Mouse (Mus musculus): ENCODE measurements around the gene Cap1. TPM values are rescaled to one million over a fixed set of nuclear protein-coding genes. Genes with fewer than 3 reads are reported as not detected.

Cap1 gene
- total RNA-seq, 2 experiments from 2014 or later = 296 to 316 TPM

- H3K4me3 ChIP-seq = peak overlapping the region; percentile 49
- TF ChIP-seq CTCF (conservative IDR thresholded peaks at IDR 0.05) = no peak
- H3K27ac ChIP-seq = peak overlapping the region; percentile 95
- DNase-seq (ENCODE audit: low spot score in 2 of 2) = peak; percentile 75 to 88
Observed at GRCm38 (mm10) chr4:122909572-122910189, 23.8 kb upstream of the Cap1 start.

- H3K27ac ChIP-seq = no peak overlapping the region
- DNase-seq (ENCODE audit: low spot score in 2 of 2) = no peak
- no peak overlapping the region for H3K4me3 ChIP-seq
- TF ChIP-seq CTCF (conservative IDR thresholded peaks at IDR 0.05) = no peak
Observed at GRCm38 (mm10) chr4:122905359-122905758, 19.5 kb upstream of the Cap1 start.

- DNase-seq (ENCODE audit: low spot score in 2 of 2) = no peak
- Histone ChIP-seq H3K27ac (no peak overlapping the region), H3K4me3 (no peak overlapping the region)
- TF ChIP-seq CTCF (conservative IDR thresholded peaks at IDR 0.05) = no peak
Observed at GRCm38 (mm10) chr4:122903709-122904108, 17.9 kb upstream of the Cap1 start.

DNA sequence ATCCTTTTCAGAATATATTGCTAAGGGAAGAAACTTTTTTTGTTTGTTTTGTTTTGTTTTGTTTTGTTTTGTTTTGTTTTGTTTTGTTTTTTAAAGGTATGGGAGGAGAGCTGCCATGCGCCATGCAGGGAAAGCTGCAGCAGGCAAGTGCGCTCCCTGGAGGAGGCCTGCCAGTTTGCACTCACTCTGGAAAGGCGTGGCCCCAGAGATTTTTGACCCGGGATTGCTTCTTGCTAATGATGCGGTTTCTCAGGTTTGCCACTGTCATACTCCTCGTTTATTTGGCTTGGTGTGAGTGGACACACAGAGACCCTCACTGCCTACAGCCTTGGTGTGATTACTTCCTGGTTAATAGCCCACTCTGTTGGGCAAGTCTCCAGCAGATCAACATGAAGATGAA, 16.3 kb upstream of the Cap1 start:
- no peak for DNase-seq (ENCODE audit: low spot score in 2 of 2)
- no peak overlapping the region for H3K27ac ChIP-seq
- TF ChIP-seq CTCF (conservative IDR thresholded peaks at IDR 0.05) = peak; percentile 70
- H3K4me3 ChIP-seq = no peak overlapping the region

GRCm38 (mm10) chr4:122898313-122898712, 12.5 kb upstream of the Cap1 start:
- DNase-seq (ENCODE audit: low spot score in 2 of 2) = peak; percentile 70 to 73
- no peak overlapping the region for H3K27ac ChIP-seq
- TF ChIP-seq CTCF (conservative IDR thresholded peaks at IDR 0.05) = peak; percentile 91

DNA sequence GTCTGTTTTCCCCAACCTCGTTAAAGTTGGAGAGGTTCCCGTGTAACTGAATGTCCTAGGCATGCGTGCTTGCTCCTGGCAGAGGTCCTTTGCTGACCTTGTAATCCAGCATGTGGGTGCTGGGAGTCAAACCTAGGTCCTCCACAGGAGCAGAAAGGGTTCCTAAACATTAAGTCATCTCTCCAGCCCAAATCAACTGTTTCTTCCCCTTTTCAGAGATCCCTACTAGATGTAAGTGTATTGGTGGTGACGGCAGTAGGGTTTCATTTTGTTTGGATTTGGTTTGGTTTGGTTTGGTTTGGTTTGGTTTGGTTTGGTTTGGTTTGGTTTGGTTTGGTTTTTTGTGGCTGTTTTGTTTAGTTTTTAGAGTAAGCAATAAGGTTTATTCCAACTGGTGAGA, 11.9 kb upstream of the Cap1 start:
- H3K27ac ChIP-seq = no peak overlapping the region
- no peak for TF ChIP-seq CTCF (conservative IDR thresholded peaks at IDR 0.05)
- DNase-seq (ENCODE audit: low spot score in 2 of 2) = no peak

More at GRCm38 (mm10) chr4:122898313-122898712, 12.5 kb upstream of the Cap1 start:
- H3K4me3 ChIP-seq = no peak overlapping the region

GRCm38 (mm10) chr4:122892157-122892556, 6.3 kb upstream of the Cap1 start:
- Histone ChIP-seq H3K27ac (peak overlapping the region; percentile 94), H3K4me3 (no peak overlapping the region)
- no peak for TF ChIP-seq CTCF (conservative IDR thresholded peaks at IDR 0.05)
- no peak for DNase-seq (ENCODE audit: low spot score in 2 of 2)

More for the DNA sequence above, 11.9 kb upstream of the Cap1 start:
- no peak overlapping the region for H3K4me3 ChIP-seq

- H3K27ac ChIP-seq = peak overlapping the region; percentile 94
- no peak for DNase-seq (ENCODE audit: low spot score in 2 of 2)
- TF ChIP-seq CTCF (conservative IDR thresholded peaks at IDR 0.05) = no peak
Observed at GRCm38 (mm10) chr4:122891597-122891996, 5.7 kb upstream of the Cap1 start.

GRCm38 (mm10) chr4:122890881-122891481, 5.1 kb upstream of the Cap1 start:
- Histone ChIP-seq H3K27ac (peak overlapping the region; percentile 94), H3K4me3 (no peak overlapping the region; the same call in 1 of the 2 replicates)
- no peak for TF ChIP-seq CTCF (conservative IDR thresholded peaks at IDR 0.05)
- peak; percentile 81 to 90 for DNase-seq (ENCODE audit: low spot score in 2 of 2)

More at GRCm38 (mm10) chr4:122891597-122891996, 5.7 kb upstream of the Cap1 start:
- H3K4me3 ChIP-seq = no peak overlapping the region

- Histone ChIP-seq H3K4me3 (no peak overlapping the region; the same call in 1 of the 2 replicates), H3K27ac (peak overlapping the region; percentile 100)
- no peak for DNase-seq (ENCODE audit: low spot score in 2 of 2)
- TF ChIP-seq CTCF (conservative IDR thresholded peaks at IDR 0.05) = no peak
Observed at GRCm38 (mm10) chr4:122887336-122887735, 1.5 kb upstream of the Cap1 start.

DNA sequence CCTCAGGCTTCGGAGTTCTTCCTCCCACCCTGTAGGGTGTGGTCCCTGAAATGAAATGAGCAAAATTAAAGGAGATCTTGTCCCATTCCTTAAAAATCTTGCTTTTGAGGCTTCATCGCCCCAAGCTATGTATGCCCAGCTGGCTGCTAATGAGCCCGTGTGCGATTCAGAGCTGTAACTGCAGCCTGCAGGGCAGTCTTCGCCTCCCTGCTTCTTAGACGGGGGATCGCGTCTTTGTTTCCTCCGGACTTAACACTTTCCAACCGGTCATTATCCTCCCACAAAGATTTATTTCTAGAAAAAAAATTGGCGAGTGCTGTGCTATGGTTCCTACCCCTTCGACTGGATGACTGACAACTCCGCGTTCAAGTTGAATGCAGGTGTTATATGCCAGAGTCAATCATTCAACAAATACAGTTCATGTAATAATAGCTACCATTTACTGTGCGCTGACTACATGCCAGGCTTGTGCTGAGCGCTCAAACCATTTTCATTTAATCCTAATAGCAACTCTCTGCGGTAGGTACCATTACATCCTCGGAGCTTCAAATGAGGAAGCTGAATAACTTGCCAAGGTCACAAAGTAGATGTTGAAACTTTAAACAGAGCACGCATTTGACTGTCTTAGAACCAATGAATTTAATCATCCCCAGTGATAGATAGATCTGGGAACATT, 861 bp upstream of the Cap1 start:
- no peak for TF ChIP-seq CTCF (conservative IDR thresholded peaks at IDR 0.05)
- DNase-seq (ENCODE audit: low spot score in 2 of 2) = no peak
- peak overlapping the region; percentile 100 for H3K27ac ChIP-seq
- H3K4me3 ChIP-seq = peak overlapping the region; percentile 76

DNA sequence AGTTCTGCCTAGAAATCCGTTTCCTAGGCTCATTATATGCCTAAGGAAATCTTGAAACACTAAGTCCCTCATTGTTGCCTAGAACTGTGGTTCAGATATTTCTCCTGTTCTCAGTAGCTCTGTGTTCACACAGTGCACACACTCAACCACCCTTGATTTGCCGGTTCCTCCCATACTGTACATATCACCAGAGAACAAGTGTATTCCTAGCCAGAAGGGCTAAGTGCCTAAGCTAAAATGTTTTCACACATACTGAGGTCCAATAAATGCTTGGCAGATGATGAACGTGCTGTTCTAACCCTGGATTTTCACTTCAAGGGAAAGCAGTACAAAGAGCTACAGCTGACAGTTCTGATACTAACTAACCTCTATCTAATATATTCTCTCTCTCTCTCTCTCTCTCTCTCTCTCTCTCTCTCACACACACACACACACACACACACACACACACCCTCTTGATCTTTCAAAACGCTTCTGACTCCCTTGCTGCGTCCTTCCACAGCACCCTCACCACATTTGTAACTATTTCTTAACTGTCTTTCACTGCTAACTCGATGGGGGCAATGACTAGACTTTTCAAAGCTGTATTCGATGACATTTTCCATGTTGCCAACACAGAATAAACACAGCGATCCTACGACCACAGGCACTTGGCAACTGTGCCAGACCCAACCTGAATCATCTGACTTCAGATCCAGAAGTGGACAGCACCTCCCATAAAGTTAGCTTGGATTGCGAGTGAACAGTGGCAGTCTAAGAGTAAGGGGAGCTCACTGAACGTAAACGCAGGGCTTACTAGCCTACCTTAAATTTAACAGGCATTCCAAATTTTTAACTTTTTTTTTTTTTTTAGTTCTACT, 1.1 kb downstream of the Cap1 start:
- Histone ChIP-seq H3K27ac (peak overlapping the region; percentile 100), H3K4me3 (peak overlapping the region; percentile 74)
- no peak for DNase-seq (ENCODE audit: low spot score in 2 of 2)
- no peak for TF ChIP-seq CTCF (conservative IDR thresholded peaks at IDR 0.05)

Data from layer of hippocampus, adult 2 months (tissue).